Mouse (Mus musculus): Measurements from ENCODE around the gene Clnk.

Gene Clnk

GRCm38 (mm10) chr5:38850171-38850570, 26.4 kb downstream of the Clnk start:
- DNase-seq = no peak

DNA sequence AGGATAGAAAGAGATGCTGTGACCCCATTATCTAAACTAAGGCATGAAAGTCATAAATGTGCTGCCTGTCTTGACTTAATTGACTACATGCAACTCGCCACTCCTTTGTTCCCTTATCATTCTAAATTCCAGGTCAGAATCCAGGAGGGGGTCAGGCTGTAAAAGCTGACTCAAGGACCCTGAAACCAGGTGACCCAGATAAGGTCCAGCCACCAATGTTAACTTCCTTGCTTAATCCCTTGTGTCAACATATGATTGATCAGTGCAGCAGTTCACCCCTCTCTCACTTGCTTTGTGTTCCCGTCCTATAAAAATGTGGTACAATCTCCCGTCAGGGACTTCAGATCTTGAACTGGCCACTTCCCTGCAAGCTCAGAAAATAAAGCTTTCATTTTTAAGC, 31.1 kb downstream of the Clnk start:
- no peak for DNase-seq

GRCm38 (mm10) chr5:38844312-38844711, 32.3 kb downstream of the Clnk start:
- no peak for DNase-seq

GRCm38 (mm10) chr5:38839981-38840380, 36.6 kb downstream of the Clnk start:
- no peak for DNase-seq

DNA sequence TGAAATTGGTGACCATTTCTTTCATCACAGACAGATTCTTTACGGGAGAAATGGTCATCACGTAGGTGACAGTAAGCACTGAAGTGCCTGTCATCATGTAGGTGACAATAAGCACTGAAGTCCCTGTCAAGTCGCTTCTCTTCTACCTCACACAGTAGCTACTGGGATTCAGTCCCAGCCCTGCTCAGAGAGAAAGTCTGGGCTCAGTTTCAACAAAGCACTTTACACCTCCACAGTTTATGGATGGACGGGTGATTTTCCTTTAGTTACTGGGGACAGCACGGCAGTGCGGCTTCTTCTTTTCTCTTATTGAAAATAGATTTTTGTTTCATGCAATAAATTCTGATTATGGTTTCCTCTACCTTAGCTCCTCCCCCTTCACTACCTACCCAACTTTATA, 49.3 kb downstream of the Clnk start:
- no peak for DNase-seq

- DNase-seq = no peak
Measured at GRCm38 (mm10) chr5:38826586-38826985, 50.0 kb downstream of the Clnk start.

GRCm38 (mm10) chr5:38824132-38824965, 52.3 kb downstream of the Clnk start:
- no peak for DNase-seq

- no peak for DNase-seq
Measured at GRCm38 (mm10) chr5:38813391-38814109, 63.1 kb downstream of the Clnk start.

DNA sequence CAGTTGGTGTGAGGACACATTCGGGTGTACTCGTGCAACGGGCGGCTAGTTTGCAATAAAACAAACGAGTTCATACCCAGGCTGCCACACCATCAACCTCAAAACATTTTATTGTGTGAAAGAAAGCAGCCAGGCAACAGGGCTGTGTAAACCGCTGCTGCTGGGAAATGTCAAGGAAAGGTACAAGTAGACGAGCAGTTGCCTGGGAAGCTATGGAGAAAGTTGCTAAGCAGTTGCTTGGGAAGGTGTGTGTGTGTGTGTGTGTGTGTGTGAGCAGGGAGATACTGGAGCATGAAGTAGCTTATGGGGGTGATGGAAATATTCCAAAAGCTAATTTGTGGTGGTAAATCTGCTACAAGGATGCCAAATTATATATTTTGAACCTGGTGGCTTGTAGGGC, 63.7 kb downstream of the Clnk start:
- no peak for DNase-seq

DNA sequence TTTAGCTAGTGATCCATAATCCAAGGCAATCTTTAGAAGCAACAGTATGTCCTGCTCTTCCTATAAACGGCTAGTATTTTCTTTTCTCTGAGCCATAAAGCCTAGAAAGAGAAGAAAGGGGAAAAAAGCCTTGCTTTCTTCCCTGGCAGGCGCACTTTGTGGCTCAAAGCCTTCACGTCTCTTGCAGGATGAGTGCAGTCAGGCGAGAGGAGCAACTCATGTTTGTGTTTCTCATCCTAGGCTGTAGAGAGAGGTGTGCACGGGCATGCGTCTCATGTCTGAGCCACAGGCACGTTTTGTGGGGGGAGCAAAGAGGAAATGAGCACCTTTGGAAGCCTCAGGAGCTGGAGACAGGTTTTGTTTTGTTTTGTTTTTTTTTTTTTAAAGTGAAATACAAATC, 64.2 kb downstream of the Clnk start:
- no peak for DNase-seq

DNA sequence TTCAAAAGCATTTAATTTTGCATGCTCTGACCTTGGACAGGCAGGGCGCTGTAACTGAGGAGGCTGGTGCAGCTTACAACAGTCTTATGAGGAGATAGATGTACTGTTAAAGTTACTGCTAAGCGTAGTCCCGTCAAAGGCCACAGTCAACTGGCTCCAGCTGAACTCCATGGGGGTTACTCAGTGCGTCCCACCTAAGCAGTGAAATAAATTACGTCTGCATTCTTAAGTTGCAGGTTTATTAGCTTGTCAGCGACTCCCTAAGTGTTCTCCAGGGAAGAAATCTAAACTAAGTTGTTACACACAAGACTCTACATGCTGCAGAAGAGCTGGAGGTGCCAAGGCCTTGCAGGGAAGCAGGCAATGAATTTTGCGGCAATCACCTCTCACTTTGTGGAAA, 77.7 kb downstream of the Clnk start:
- DNase-seq = no peak

DNA sequence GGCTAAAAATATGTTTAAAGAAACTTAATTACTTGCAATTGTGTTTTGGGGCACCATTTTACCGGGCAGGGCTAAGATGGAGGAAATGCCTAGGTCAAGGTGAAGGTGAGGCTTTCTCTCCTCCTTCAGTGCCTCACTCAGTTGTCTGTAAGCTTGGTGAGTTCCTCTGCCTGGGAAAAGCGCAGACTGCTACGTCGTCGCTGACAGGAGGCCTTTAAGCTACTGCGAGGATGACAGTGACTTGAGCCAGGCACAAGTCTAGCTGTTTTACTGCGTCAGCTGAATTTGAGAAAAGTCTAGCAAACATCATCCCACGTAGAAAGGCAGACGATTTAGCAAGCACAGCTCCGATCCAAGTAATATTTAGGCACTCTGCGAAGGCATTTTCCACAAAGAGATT, 81.5 kb downstream of the Clnk start:
- no peak for DNase-seq

DNA sequence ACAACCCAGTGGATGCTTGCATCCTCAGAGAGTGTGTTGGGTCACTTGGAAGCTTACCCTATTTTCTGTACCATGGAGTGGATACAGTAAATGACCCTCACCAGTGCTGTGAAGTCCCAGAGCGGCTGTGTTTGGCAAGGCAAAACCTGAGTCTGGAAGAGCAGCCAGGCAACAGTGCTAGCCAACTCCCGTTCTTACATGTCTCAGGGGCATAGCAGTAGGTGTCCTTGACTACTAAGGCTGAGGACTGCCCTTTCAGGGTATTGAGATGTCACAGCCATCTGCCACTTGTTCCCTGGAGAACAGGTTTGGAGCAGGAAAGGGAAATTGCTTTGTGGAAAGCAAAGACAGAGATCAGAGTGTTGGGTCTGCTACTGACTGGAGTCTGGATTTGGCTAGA, 85.5 kb downstream of the Clnk start:
- no peak for DNase-seq

GRCm38 (mm10) chr5:38788820-38789219, 87.8 kb downstream of the Clnk start:
- no peak for DNase-seq

DNA sequence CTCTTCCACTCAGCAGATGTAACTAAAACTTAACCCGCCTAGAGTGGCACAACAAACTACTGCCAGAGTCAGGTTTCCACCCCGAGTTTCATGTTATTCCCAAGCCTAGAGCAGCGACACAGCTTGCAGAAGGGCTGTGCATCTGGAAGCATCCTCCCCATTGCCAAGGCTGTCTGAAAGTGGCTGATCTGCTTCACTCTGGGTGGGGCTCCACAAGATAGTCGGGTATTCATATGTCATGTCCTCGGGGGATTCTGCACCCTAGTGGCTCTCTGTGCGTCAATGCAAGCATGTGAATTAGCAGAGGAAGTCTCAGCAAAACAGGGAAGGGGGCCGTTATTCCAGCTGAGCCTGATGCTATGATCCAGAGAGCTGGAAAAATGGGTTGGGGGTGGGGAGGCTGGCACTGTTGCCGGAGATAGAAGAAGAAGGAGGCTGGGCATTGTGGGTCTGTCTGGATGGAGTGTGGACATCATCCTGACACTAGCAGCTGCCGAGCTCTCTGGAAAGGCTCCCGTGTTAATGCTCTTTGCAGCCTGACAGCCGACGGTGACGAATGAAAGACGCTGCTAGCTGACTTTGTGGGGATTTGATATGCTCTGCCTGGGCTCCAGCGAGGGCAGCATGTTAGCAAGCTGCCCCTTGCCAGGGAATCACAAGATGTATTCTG, 88.6 kb downstream of the Clnk start:
- no peak for DNase-seq

- no peak for DNase-seq
Measured at GRCm38 (mm10) chr5:38786126-38786525, 90.5 kb downstream of the Clnk start.

GRCm38 (mm10) chr5:38785686-38786085, 90.9 kb downstream of the Clnk start:
- DNase-seq = no peak

DNA sequence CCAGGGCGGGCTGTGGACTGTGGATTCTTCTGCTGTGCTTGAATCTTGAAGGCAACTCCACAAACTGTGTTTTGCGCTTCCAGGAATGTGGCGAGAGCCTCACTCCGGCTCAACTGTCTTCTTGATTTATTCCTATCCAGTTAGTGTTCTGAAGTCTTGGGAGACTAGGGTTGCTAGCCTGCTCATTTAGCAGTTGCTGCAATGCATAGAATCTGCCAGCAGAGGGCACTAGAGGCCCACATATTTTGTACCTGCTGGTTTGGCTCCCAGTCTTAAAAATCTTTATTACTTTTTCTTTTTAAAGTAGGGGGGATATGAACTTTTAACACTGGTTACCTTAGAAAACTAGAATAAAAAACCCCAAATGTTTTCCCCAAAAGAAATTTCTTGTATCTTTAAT, 94.8 kb downstream of the Clnk start:
- DNase-seq = peak; percentile 54

- DNase-seq = no peak
Measured at GRCm38 (mm10) chr5:38780631-38781030, 96.0 kb downstream of the Clnk start.

DNA sequence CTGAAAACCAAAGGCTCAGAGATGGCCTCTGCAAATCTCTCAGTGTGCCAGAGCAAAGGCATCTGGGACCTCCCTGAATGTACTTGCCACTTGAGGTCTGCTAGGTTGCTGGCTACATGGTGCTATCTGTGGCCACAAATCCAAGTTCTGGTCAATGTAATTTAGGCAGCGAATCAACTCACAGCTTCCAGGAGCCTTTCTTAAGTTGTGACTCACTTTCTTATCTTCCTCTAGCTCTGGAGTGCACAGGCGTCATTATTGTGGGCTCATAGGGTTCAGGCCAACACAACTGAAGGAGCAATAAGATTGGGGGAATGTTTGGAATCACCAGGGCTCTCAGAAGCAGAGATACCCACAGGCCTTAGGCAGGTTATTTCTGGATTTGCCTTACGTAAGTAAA, 96.6 kb downstream of the Clnk start:
- no peak for DNase-seq

GRCm38 (mm10) chr5:38775500-38775899, 101.1 kb downstream of the Clnk start:
- no peak for DNase-seq

- DNase-seq = peak; percentile 31
Measured at GRCm38 (mm10) chr5:38754950-38755349, 121.7 kb downstream of the Clnk start.

DNA sequence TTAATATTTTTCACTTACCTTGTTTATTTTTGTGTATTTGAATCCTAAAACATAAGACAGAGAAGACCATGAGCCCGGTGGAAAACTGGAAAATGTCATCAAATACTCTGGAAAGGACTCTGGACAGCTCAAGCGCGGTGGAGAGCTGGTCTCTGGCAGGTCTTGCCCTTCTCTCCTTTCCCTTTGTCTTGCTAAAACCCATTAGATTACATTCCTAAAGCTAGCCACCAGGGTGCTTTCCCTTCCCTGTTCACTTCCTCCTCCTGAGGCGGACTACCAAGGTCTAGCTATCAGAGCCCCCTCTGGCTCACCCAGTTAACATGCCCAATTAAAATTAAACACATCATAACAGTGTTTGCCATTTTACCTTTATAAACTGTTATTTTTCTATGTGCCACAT, 123.9 kb downstream of the Clnk start:
- DNase-seq = no peak

All from thymus, postnatal 14 days (tissue).